Mouse (Mus musculus) limb, embryonic 13.5 days (tissue): ENCODE data around the gene Tph2. TPM values are rescaled to one million over a fixed set of nuclear protein-coding genes. Genes with fewer than 3 reads are reported as not detected.
A peak's percentile ranks its signal among the peaks of the same experiment; 100 is the strongest.
"Not testable (repeated sequence)": the region's sequence is repeated elsewhere in the genome, so short reads cannot be mapped to it uniquely, and the experiment has no call there.

Source experiments
- ATAC-seq: fragments of 200-750 bp; cut with Nextera tagmentation; 2 replicates; pipeline ENCODE4 v1.8.0; 2017; ENCODE audit warnings: low read depth, moderate number of reproducible peaks, moderate TSS enrichment; ENCODE audit not compliant: low FRiP score
- H3K27ac ChIP-seq: fragments of 300-500 bp; sonication (generic); 2 replicates; pipeline ENCODE4 v1.5.1; 2015; ENCODE audit warnings: inconsistent platforms, mild to moderate bottlenecking, moderate library complexity
- H3K27me3 ChIP-seq: fragments of 300-500 bp; sonication (generic); 2 replicates; pipeline ENCODE4 v1.6.1; 2015; ENCODE audit warnings: mild to moderate bottlenecking, inconsistent platforms
- H3K36me3 ChIP-seq: fragments of 300-500 bp; sonication (generic); 2 replicates; pipeline ENCODE4 v1.6.1; 2015; ENCODE audit warnings: inconsistent platforms, mild to moderate bottlenecking, moderate library complexity
- H3K4me1 ChIP-seq: fragments of 300-500 bp; sonication (generic); 2 replicates; pipeline ENCODE4 v1.6.1; 2015; ENCODE audit warnings: inconsistent platforms
- H3K4me2 ChIP-seq: fragments of 300-500 bp; sonication (generic); replicated peaks from 2 replicates; pipeline ENCODE4 v1.6.1; 2015; ENCODE audit warnings: inconsistent platforms, mild to moderate bottlenecking, moderate library complexity
- H3K4me3 ChIP-seq: fragments of 300-500 bp; sonication (generic); 2 replicates; pipeline ENCODE4 v1.5.1; 2015; ENCODE audit warnings: moderate library complexity, mild to moderate bottlenecking, inconsistent platforms
- H3K9ac ChIP-seq: fragments of 300-500 bp; sonication (generic); 2 replicates; pipeline ENCODE4 v1.6.1; 2015; ENCODE audit warnings: mild to moderate bottlenecking, inconsistent platforms
- H3K9me3 ChIP-seq: fragments of 300-500 bp; sonication (generic); 2 replicates; pipeline ENCODE4 v1.6.1; 2016; ENCODE audit warnings: inconsistent platforms
- WGBS: fragments of 180-500 bp; shearing (Covaris S2); methylation state at CpG from one replicate; pipeline ENCODE4 v1.1.7; 2015; 5-methylcytosine and 5-hydroxymethylcytosine counted together
- polyA plus RNA-seq: library from polyadenylated mRNA; unstranded; fragments of >200 nt; fragmentation: Nextera tagmentation; extraction: Ambion mirVana; gene quantifications from 2 replicates; pipeline ENCODE4 v1.2.1, GENCODE M21; 2015

Tph2 gene
- polyA plus RNA-seq: 0.06 TPM in 1 of 2 replicates, not detected in the other

DNA sequence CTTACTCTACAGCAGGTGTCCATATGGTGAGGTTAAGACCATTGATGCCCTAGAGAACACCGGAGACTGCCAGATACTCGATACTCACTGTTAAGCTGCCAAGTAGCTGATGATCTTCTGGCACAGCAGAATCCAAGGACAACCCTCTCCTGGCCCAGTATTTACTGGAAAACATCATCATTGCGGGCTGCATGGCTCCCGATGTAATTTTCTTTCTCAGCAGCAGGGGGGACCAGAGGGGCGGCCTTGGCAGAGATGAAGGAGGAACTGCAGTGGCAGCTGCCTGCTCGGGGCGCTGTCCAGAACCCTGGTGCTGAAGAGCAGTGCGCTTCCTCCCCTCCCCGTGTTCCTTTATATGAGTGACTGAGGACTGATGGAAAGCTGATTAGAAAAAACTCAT lies at the start of gene Tph2:
Gene Tph2 (minus strand): TSS at position 326 of the 400 bp plus-strand sequence.
- Histone ChIP-seq H3K27me3 (no peaks in the 10 kb centered on the region), H3K4me1 (no peaks in the 10 kb centered on the region), H3K9ac (no peak within 1 kb of the TSS), H3K4me2 (no peak within 1 kb of the TSS), H3K9me3 (no peaks in the 10 kb centered on the region), H3K36me3 (no peaks in the 10 kb centered on the region), H3K4me3 (no peak within 1 kb of the TSS), H3K27ac (no peak within 1 kb of the TSS)
- peak; percentile 80 for ATAC-seq
- WGBS: 6% methylated on average over 9 of the region's 9 CpGs

- no peak overlapping the region for H3K4me2 ChIP-seq
- H3K9me3 ChIP-seq: no peaks in the 10 kb centered on the region
- no peak overlapping the region for H3K9ac ChIP-seq
- no peaks in the 10 kb centered on the region for H3K27me3 ChIP-seq
- no peak overlapping the region for H3K4me3 ChIP-seq
- no peak overlapping the region for H3K27ac ChIP-seq
- H3K36me3 ChIP-seq: peaks cover 46% of the 10 kb centered on the region
- 79% methylated on average over 3 of the region's 3 CpGs for WGBS
- no peaks in the 10 kb centered on the region for H3K4me1 ChIP-seq
- ATAC-seq: no peak
Measured at GRCm38 (mm10) chr10:115233798-115234197, 49.0 kb upstream of the Tph2 start.

DNA sequence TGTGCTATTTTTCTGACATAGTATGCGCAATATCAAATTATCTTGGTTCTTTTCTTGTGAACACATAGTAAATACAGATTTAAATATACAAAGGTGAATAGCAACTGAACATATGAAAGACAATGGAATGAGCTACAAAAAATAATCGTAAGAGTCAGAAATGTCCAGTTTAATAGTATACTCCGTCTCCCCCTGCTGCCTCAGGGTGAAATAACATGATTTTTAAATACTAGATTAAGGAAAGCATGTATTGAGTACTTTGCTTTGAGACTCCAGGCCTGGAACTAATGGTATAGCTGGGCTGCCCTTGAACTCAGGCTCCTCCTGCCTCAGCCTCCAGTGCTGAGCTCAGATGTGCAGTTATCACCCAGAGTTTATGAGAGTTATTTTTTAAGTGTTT lies 47.7 kb upstream of the Tph2 start:
- no peak overlapping the region for H3K4me2 ChIP-seq
- H3K27ac ChIP-seq: no peak overlapping the region
- no peak overlapping the region for H3K9ac ChIP-seq
- no peaks in the 10 kb centered on the region for H3K9me3 ChIP-seq
- no peak overlapping the region for H3K4me3 ChIP-seq
- H3K36me3 ChIP-seq: peaks cover 43% of the 10 kb centered on the region
- H3K4me1 ChIP-seq: no peaks in the 10 kb centered on the region
- no peaks in the 10 kb centered on the region for H3K27me3 ChIP-seq
- 92% methylated on average over 3 of the region's 3 CpGs for WGBS
- no peak for ATAC-seq

- H3K4me1 ChIP-seq: no peaks in the 10 kb centered on the region
- WGBS: 86% methylated on average over 9 of the region's 9 CpGs
- no peak for ATAC-seq
- H3K9ac ChIP-seq: no peak overlapping the region
- no peaks in the 10 kb centered on the region for H3K27me3 ChIP-seq
- no peak overlapping the region for H3K27ac ChIP-seq
- no peak overlapping the region for H3K4me3 ChIP-seq
- peaks cover 45% of the 10 kb centered on the region for H3K36me3 ChIP-seq
- H3K4me2 ChIP-seq: no peak overlapping the region
- H3K9me3 ChIP-seq: no peaks in the 10 kb centered on the region
Measured at GRCm38 (mm10) chr10:115229023-115229422, 44.2 kb upstream of the Tph2 start.

DNA sequence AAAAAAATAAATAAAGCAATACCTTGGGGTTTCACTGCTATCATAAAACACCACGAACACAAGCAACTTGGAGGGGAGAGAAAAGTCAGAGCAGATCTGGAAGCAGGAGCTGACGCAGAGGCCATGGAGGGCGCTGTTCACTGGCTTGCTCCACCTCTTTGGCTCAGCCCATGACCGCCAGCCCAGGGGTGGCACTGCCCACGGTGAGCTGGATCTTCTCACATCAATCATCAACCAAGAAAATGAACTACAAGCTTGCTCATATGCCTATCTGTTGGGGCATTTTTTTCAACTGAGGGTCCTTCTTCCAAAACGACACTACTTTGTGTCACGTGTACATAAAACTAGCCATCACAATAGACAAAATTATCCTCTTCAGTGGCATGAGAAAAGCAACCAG lies 41.8 kb upstream of the Tph2 start:
- Histone ChIP-seq H3K36me3 (peaks cover 33% of the 10 kb centered on the region), H3K27ac (no peak overlapping the region), H3K4me2 (no peak overlapping the region), H3K27me3 (no peaks in the 10 kb centered on the region), H3K9me3 (no peaks in the 10 kb centered on the region), H3K9ac (no peak overlapping the region), H3K4me3 (no peak overlapping the region), H3K4me1 (no peaks in the 10 kb centered on the region)
- no peak for ATAC-seq
- 93% methylated on average over 7 of the region's 7 CpGs for WGBS

GRCm38 (mm10) chr10:115223845-115224244 lies 39.0 kb upstream of the Tph2 start:
- ATAC-seq: no peak
- Histone ChIP-seq H3K9me3 (no peaks in the 10 kb centered on the region), H3K36me3 (peaks cover 37% of the 10 kb centered on the region), H3K27me3 (no peaks in the 10 kb centered on the region), H3K4me2 (no peak overlapping the region), H3K4me1 (no peaks in the 10 kb centered on the region), H3K9ac (no peak overlapping the region), H3K4me3 (no peak overlapping the region), H3K27ac (no peak overlapping the region)
- WGBS: 86% methylated on average over 3 of the region's 3 CpGs

DNA sequence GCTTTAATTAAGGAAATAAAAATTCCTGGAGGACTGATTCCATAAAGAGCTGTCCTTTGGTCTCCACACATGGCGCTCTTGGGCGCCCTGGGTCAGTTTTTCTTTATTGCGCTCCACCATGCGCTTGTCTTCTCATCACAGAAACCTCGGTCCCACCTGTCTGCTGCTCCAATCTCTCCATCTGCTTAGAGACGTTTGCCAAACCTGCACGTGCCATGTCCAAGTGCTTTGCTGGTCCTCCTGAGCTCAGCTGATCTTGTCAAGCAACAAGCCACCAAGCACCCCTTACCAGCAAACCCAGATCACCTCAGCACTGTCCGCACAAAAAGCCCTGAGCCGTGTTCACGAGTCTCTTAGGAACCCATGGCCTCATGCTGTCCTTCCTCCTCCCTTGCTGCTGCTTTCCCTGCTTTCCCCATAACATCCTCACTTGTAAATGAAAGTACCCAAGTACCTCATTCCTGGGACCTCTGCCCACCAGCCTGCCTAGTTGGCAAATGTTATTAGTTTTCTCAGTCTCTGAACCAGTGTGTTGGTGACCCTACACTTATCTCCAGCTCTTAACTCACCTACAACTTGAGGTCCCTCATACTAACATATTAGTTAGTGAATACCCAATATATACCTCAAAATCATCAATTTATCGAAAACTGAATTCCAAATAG lies 28.2 kb upstream of the Tph2 start:
- H3K27me3 ChIP-seq: no peaks in the 10 kb centered on the region
- H3K4me3 ChIP-seq: no peak overlapping the region
- WGBS: 95% methylated on average over 11 of the region's 11 CpGs
- ATAC-seq: no peak
- peaks cover 72% of the 10 kb centered on the region for H3K36me3 ChIP-seq
- H3K4me1 ChIP-seq: no peaks in the 10 kb centered on the region
- no peak overlapping the region for H3K4me2 ChIP-seq
- H3K9me3 ChIP-seq: no peaks in the 10 kb centered on the region
- no peak overlapping the region for H3K27ac ChIP-seq
- no peak overlapping the region for H3K9ac ChIP-seq

- H3K27ac ChIP-seq: no peak overlapping the region
- no peaks in the 10 kb centered on the region for H3K9me3 ChIP-seq
- no peak overlapping the region for H3K4me2 ChIP-seq
- peaks cover 54% of the 10 kb centered on the region for H3K36me3 ChIP-seq
- WGBS: 84% methylated on average over 3 of the region's 3 CpGs
- H3K4me3 ChIP-seq: no peak overlapping the region
- H3K4me1 ChIP-seq: no peaks in the 10 kb centered on the region
- H3K9ac ChIP-seq: no peak overlapping the region
- ATAC-seq: no peak
- H3K27me3 ChIP-seq: no peaks in the 10 kb centered on the region
Measured at GRCm38 (mm10) chr10:115205825-115206224, 21.0 kb upstream of the Tph2 start.

GRCm38 (mm10) chr10:115205284-115205683 lies 20.5 kb upstream of the Tph2 start:
- Histone ChIP-seq H3K36me3 (peaks cover 54% of the 10 kb centered on the region), H3K27ac (no peak overlapping the region), H3K9ac (no peak overlapping the region), H3K27me3 (no peaks in the 10 kb centered on the region), H3K4me2 (no peak overlapping the region), H3K4me1 (no peaks in the 10 kb centered on the region), H3K4me3 (no peak overlapping the region), H3K9me3 (no peaks in the 10 kb centered on the region)
- no peak for ATAC-seq
- WGBS: 85% methylated on average over 1 of the region's 1 CpGs

DNA sequence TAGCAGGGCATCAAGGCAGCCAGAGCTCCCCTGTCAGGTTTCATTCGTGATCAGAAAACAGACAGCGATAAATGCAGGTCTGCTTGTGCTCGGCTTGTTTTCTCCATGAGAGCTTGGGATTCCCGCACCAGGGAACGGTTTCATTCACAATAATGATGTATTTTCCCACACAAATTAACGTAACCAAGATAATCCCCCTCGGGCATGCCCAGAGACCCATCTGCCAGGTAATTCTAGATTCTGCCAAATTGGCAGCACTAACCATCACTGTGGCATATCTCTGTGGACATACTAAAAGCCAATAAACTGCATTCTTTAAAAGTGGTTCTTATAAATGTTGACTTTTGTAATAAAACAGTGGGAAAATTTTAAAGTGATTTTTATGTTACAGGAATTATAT lies 6.4 kb upstream of the Tph2 start:
- 0 out of 2 replicates have a peak, but pooled peaks cover 7% of the 10 kb centered on the region for H3K36me3 ChIP-seq
- no peak overlapping the region for H3K4me3 ChIP-seq
- WGBS: 77% methylated on average over 7 of the region's 7 CpGs
- H3K4me1 ChIP-seq: no peaks in the 10 kb centered on the region
- ATAC-seq: no peak
- no peak overlapping the region for H3K9ac ChIP-seq
- H3K27me3 ChIP-seq: no peaks in the 10 kb centered on the region
- no peak overlapping the region for H3K27ac ChIP-seq
- H3K4me2 ChIP-seq: no peak overlapping the region
- no peaks in the 10 kb centered on the region for H3K9me3 ChIP-seq

DNA sequence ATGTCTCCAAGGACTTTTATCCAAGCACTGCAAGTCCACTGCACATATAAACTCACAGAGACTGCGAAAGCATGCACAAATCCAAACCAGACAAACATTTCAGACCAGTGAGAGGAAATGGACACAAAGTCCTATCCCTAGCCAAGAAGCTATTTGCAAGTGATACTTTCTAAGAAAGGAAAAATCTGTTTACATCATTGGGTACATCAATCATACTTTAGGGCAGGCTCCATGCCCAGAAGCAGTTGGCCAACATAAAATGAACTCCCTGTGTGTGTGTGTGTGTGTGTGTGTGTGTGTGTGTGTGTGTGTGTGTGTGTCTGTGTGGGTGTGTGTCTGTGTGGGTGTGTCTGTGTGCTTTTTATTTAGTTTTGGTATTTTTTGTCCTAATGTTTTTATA lies 2.6 kb upstream of the Tph2 start:
- ATAC-seq: no peak
- H3K4me2 ChIP-seq: no peak overlapping the region
- H3K36me3 ChIP-seq: no peaks in the 10 kb centered on the region
- no peaks in the 10 kb centered on the region for H3K27me3 ChIP-seq
- no peaks in the 10 kb centered on the region for H3K9me3 ChIP-seq
- no peaks in the 10 kb centered on the region for H3K4me1 ChIP-seq
- no peak overlapping the region for H3K27ac ChIP-seq
- no peak overlapping the region for H3K4me3 ChIP-seq
- no peak overlapping the region for H3K9ac ChIP-seq
- WGBS: 84% methylated on average over 1 of the region's 1 CpGs

- Histone ChIP-seq H3K9ac (no peak overlapping the region), H3K4me3 (no peak overlapping the region), H3K9me3 (no peaks in the 10 kb centered on the region), H3K27ac (no peak overlapping the region), H3K4me1 (no peaks in the 10 kb centered on the region), H3K36me3 (no peaks in the 10 kb centered on the region), H3K27me3 (no peaks in the 10 kb centered on the region), H3K4me2 (no peak overlapping the region)
- 69% methylated on average over 3 of the region's 3 CpGs for WGBS
- ATAC-seq: no peak
Measured at GRCm38 (mm10) chr10:115181034-115181433, 3.8 kb downstream of the Tph2 start.

- 65% methylated on average over 6 of the region's 6 CpGs for WGBS
- not testable (repeated sequence) for H3K27ac ChIP-seq, H3K4me2 ChIP-seq
Measured at GRCm38 (mm10) chr10:115178019-115178418, 6.8 kb downstream of the Tph2 start.

More at GRCm38 (mm10) chr10:115178019-115178418, 6.8 kb downstream of the Tph2 start:
- not testable (repeated sequence) for ATAC-seq, H3K27me3 ChIP-seq, H3K9ac ChIP-seq, H3K36me3 ChIP-seq, H3K4me1 ChIP-seq, H3K4me3 ChIP-seq, H3K9me3 ChIP-seq
